Mouse (Mus musculus) kidney, postnatal 36 days (tissue): ENCODE measurements around the gene Slc15a5.

Source experiments
- DNase-seq, 2 experiments: peaks; one replicate each; pipeline ENCODE4 v3.0.0; 2021 to 2022; ENCODE audit warnings: mixed read lengths in 2 of 2

The Slc15a5 gene

GRCm38 (mm10) chr6:138054956-138055355 is 24.8 kb downstream of the Slc15a5 start:
- DNase-seq, result no peak

- peak; percentile 25 to 66 for DNase-seq
Observed at GRCm38 (mm10) chr6:138054166-138054565, 25.6 kb downstream of the Slc15a5 start.

GRCm38 (mm10) chr6:138053686-138054085 is 26.0 kb downstream of the Slc15a5 start:
- no peak for DNase-seq

- no peak for DNase-seq
Observed at GRCm38 (mm10) chr6:138045364-138045763, 34.4 kb downstream of the Slc15a5 start.

- DNase-seq, result no peak
Observed at GRCm38 (mm10) chr6:138042891-138043290, 36.8 kb downstream of the Slc15a5 start.

- no peak for DNase-seq
Observed at GRCm38 (mm10) chr6:138041865-138042264, 37.9 kb downstream of the Slc15a5 start.

GRCm38 (mm10) chr6:138037587-138037986 is 42.1 kb downstream of the Slc15a5 start:
- DNase-seq, result peak in 1 of 2 experiments; percentile 2

GRCm38 (mm10) chr6:138036891-138037290 is 42.8 kb downstream of the Slc15a5 start:
- DNase-seq, result no peak

- DNase-seq, result no peak
Observed at GRCm38 (mm10) chr6:138016898-138017297, 62.8 kb downstream of the Slc15a5 start.

- DNase-seq, result no peak
Observed at GRCm38 (mm10) chr6:138014976-138015674, 64.6 kb downstream of the Slc15a5 start.

GRCm38 (mm10) chr6:138011955-138012354 is 67.8 kb downstream of the Slc15a5 start:
- DNase-seq, result no peak

GRCm38 (mm10) chr6:138007705-138008104 is 72.0 kb downstream of the Slc15a5 start:
- DNase-seq, result no peak

GRCm38 (mm10) chr6:138006525-138007251 is 73.0 kb downstream of the Slc15a5 start:
- DNase-seq, result no peak

- peak in 1 of 2 experiments; percentile 28 for DNase-seq
Observed at GRCm38 (mm10) chr6:137989853-137990252, 89.9 kb downstream of the Slc15a5 start.

- no peak for DNase-seq
Observed at GRCm38 (mm10) chr6:137985169-137985568, 94.5 kb downstream of the Slc15a5 start.

- no peak for DNase-seq
Observed at GRCm38 (mm10) chr6:137982195-137982737, 97.5 kb downstream of the Slc15a5 start.

GRCm38 (mm10) chr6:137980905-137981696 is 98.6 kb downstream of the Slc15a5 start:
- DNase-seq, result no peak

- no peak for DNase-seq
Observed at GRCm38 (mm10) chr6:137980413-137980812, 99.3 kb downstream of the Slc15a5 start.

GRCm38 (mm10) chr6:137979802-137980201 is 99.9 kb downstream of the Slc15a5 start:
- DNase-seq, result no peak

GRCm38 (mm10) chr6:137976021-137976420 is 103.7 kb downstream of the Slc15a5 start:
- DNase-seq, result no peak

- DNase-seq, result no peak
Observed at GRCm38 (mm10) chr6:137963703-137964102, 116.0 kb downstream of the Slc15a5 start.

- no peak for DNase-seq
Observed at GRCm38 (mm10) chr6:137962836-137963235, 116.9 kb downstream of the Slc15a5 start.
